Mouse (Mus musculus): ENCODE results near the gene Disp3.

GRCm38 (mm10) chr4:148325057-148325456 lies 37.3 kb upstream of the Disp3 start:
- TF ChIP-seq CTCF (IDR thresholded peaks at IDR 0.05; ENCODE audit: extremely low read depth, insufficient read depth, low read length), result no peak
- no peak for TF ChIP-seq POLR2A (IDR thresholded peaks at IDR 0.05; ENCODE audit: extremely low read depth, insufficient read depth, low read length)
